Mouse (Mus musculus) brown adipose tissue, adult 24 weeks (tissue): ENCODE data around the gene Ccdc78. TPM values are rescaled to one million over a fixed set of nuclear protein-coding genes. Genes with fewer than 3 reads are reported as not detected.

Source experiments
- polyA plus RNA-seq: library from polyadenylated mRNA; stranded (reverse); fragments of >200 nt; gene quantifications from 2 replicates; pipeline ENCODE4 v1.2.4, GENCODE M21; 2012; ENCODE audit not compliant: missing spikeins, insufficient read depth, insufficient read length

Ccdc78 gene
- polyA plus RNA-seq, 1 experiment = not detected

Other genes starting within 250 kb of the Ccdc78 start
- gene Sox8, start 215.9 kb upstream of the Ccdc78 start, polyA plus RNA-seq = 0.79 TPM in 1 of 2 replicates, not detected in the other
- gene Lmf1, start 207.5 kb upstream of the Ccdc78 start, polyA plus RNA-seq = 24.0 and 41.1 TPM in 2 replicates
- gene Gng13, start 69.4 kb upstream of the Ccdc78 start, polyA plus RNA-seq = not detected in 2 replicates
- gene Chtf18, start 59.2 kb upstream of the Ccdc78 start, polyA plus RNA-seq = 0.87 and 3.0 TPM in 2 replicates
- gene Rpusd1, start 58.9 kb upstream of the Ccdc78 start, polyA plus RNA-seq = 3.0 and 3.9 TPM in 2 replicates
- not detected in 2 replicates for gene Mslnl, start 50.5 kb upstream of the Ccdc78 start, polyA plus RNA-seq
- gene Msln, start 32.2 kb upstream of the Ccdc78 start, polyA plus RNA-seq = not detected in 2 replicates
- 40.5 and 42.4 TPM in 2 replicates for gene Narfl, start 12.8 kb upstream of the Ccdc78 start, polyA plus RNA-seq
- gene Haghl, start 907 bp upstream of the Ccdc78 start, polyA plus RNA-seq = 5.0 and 5.9 TPM in 2 replicates
- gene Fam173a, start 6.3 kb downstream of the Ccdc78 start, polyA plus RNA-seq = 41.4 and 42.8 TPM in 2 replicates
- gene AC134908.4, start 9.1 kb downstream of the Ccdc78 start, polyA plus RNA-seq = 4.6 TPM in 1 of 2 replicates, not detected in the other
- 1.8 and 3.2 TPM in 2 replicates for gene Metrn, start 10.6 kb downstream of the Ccdc78 start, polyA plus RNA-seq
- 0.42 and 0.79 TPM in 2 replicates for gene Fbxl16, start 22.5 kb downstream of the Ccdc78 start, polyA plus RNA-seq
- 6.3 and 7.1 TPM in 2 replicates for gene Wdr24, start 37.0 kb downstream of the Ccdc78 start, polyA plus RNA-seq
- 29.2 and 37.3 TPM in 2 replicates for gene Jmjd8, start 42.3 kb downstream of the Ccdc78 start, polyA plus RNA-seq
- 65.3 and 69.4 TPM in 2 replicates for gene Stub1, start 46.8 kb downstream of the Ccdc78 start, polyA plus RNA-seq
- 3.4 and 5.0 TPM in 2 replicates for gene Rhbdl1, start 50.7 kb downstream of the Ccdc78 start, polyA plus RNA-seq
- 0.95 and 1.6 TPM in 2 replicates for gene Gm20683, start 55.2 kb downstream of the Ccdc78 start, polyA plus RNA-seq
- gene Rhot2, start 58.3 kb downstream of the Ccdc78 start, polyA plus RNA-seq = 69.0 and 72.5 TPM in 2 replicates
- 1.6 and 2.4 TPM in 2 replicates for gene Wdr90, start 74.9 kb downstream of the Ccdc78 start, polyA plus RNA-seq
- 432 and 445 TPM in 2 replicates for gene Mcrip2, start 82.2 kb downstream of the Ccdc78 start, polyA plus RNA-seq
- gene Mettl26, start 88.5 kb downstream of the Ccdc78 start, polyA plus RNA-seq = 47.5 and 52.1 TPM in 2 replicates
- gene Wfikkn1, start 94.3 kb downstream of the Ccdc78 start, polyA plus RNA-seq = not detected in 2 replicates
- 6.3 and 7.0 TPM in 2 replicates for gene Rab40c, start 133.1 kb downstream of the Ccdc78 start, polyA plus RNA-seq
- 65.6 and 109 TPM in 2 replicates for gene Pigq, start 158.4 kb downstream of the Ccdc78 start, polyA plus RNA-seq
- gene Nhlrc4, start 158.4 kb downstream of the Ccdc78 start, polyA plus RNA-seq = not detected in 2 replicates
- not detected in 2 replicates for gene A930017K11Rik, start 166.0 kb downstream of the Ccdc78 start, polyA plus RNA-seq
- gene Capn15, start 199.2 kb downstream of the Ccdc78 start, polyA plus RNA-seq = 4.7 and 5.6 TPM in 2 replicates